Mouse (Mus musculus) neural tube, embryonic 13.5 days (tissue): Measurements from ENCODE around the gene Tdp1. TPM values are rescaled to one million over a fixed set of nuclear protein-coding genes. Genes with fewer than 3 reads are reported as not detected.

Source experiments
- ATAC-seq: fragments of 200-750 bp; cut with Nextera tagmentation; 2 replicates; pipeline ENCODE4 v1.8.0; 2017; ENCODE audit warnings: low read depth, mild to moderate bottlenecking, moderate TSS enrichment, moderate library complexity
- H3K27ac ChIP-seq: fragments of 300-500 bp; sonication (generic); replicated peaks from 2 replicates; pipeline ENCODE4 v1.5.1; 2015; ENCODE audit warnings: moderate library complexity, mild to moderate bottlenecking, inconsistent platforms
- H3K27me3 ChIP-seq: fragments of 300-500 bp; sonication (generic); 2 replicates; pipeline ENCODE4 v1.6.1; 2015; ENCODE audit warnings: mild to moderate bottlenecking, inconsistent platforms
- H3K36me3 ChIP-seq: fragments of 300-500 bp; sonication (generic); 2 replicates; pipeline ENCODE4 v1.6.1; 2015; ENCODE audit warnings: mild to moderate bottlenecking, inconsistent platforms
- H3K4me1 ChIP-seq: fragments of 300-500 bp; sonication (generic); replicated peaks from 2 replicates; pipeline ENCODE4 v1.6.1; 2015; ENCODE audit warnings: inconsistent platforms
- H3K4me2 ChIP-seq: fragments of 300-500 bp; sonication (generic); 2 replicates; pipeline ENCODE4 v1.6.1; 2015; ENCODE audit warnings: inconsistent platforms, mild to moderate bottlenecking, moderate library complexity
- H3K4me3 ChIP-seq: fragments of 300-500 bp; sonication (generic); 2 replicates; pipeline ENCODE4 v1.5.1; 2015; ENCODE audit warnings: mild to moderate bottlenecking, inconsistent platforms
- H3K9ac ChIP-seq: fragments of 300-500 bp; sonication (generic); 2 replicates; pipeline ENCODE4 v1.6.1; 2015; ENCODE audit warnings: moderate library complexity, mild to moderate bottlenecking, inconsistent platforms
- H3K9me3 ChIP-seq: fragments of 300-500 bp; sonication (generic); 2 replicates; pipeline ENCODE4 v1.6.1; 2016; ENCODE audit warnings: inconsistent platforms
- WGBS: fragments of 180-500 bp; shearing (Covaris S2); methylation state at CpG from one replicate; pipeline ENCODE4 v1.1.7; 2015; 5-methylcytosine and 5-hydroxymethylcytosine counted together
- polyA plus RNA-seq: library from polyadenylated mRNA; unstranded; fragments of >200 nt; fragmentation: Nextera tagmentation; extraction: Ambion mirVana; gene quantifications from 2 replicates; pipeline ENCODE4 v1.2.1, GENCODE M21; 2015

Tdp1 gene
- polyA plus RNA-seq: 44.5 and 47.1 TPM in 2 replicates

DNA sequence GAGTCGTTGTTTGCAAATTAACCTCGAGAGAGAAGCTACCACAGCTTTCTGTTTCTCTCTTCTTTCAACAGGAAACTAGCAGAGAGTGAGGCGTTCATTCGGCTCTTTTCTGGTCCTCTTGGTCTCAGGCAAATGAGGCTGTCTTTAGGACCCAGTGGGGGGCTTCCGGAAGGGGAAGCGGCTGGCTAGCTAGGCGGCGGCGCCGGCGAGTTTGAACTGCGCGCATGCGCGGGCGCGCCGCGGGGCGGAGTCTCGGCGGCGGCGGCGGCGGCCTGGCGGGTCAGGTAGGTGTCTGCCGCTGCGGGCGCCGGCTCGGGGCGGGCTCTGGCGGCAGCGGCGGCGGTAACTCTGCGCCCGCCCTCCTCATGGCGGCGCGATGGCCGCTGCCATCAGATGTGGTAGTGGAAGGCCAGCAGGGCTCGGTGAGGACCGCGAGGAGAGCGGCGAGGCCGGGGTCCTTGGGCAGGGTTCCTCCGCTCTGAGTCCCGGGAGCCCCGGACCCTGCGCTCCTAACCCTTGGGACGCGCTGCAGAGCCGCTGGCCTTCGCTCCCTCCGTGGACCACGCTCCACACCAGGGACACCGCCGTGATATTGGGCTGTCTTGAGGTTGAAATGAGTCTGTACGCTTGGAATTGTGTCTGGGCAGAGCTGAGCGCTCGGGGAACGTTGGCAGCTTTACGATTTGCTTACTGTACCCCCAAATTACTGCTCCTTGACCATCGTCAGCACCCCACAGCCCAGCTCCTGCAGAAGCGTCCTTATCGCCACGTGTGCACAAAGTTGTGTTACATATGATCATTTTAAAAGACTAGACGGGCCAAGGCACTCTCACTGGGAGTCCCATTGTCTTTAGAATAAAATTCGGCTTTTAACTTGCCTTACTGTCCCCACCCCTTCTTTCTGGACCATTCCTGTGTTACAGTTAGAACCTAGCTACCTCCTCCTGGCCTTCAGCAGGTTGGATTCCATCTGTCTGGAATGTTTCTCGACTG is at the start of gene Tdp1, which contains the start of gene Efcab11:
TSS of gene Tdp1 (plus strand) at position 249 of the 993 bp plus-strand sequence.
TSS of gene Efcab11 (minus strand) at position 171 of the 993 bp plus-strand sequence.
- under 1% methylated on average over 72 of the region's 73 CpGs for WGBS
- ATAC-seq: peak; percentile 86
- peak within 1 kb of the TSS; percentile 92 for H3K4me2 ChIP-seq
- peak within 1 kb of the TSS; percentile 93 for H3K9ac ChIP-seq
- peaks cover 23% of the 10 kb centered on the region for H3K4me1 ChIP-seq
- no peaks in the 10 kb centered on the region for H3K36me3 ChIP-seq
- H3K27me3 ChIP-seq: no peaks in the 10 kb centered on the region
- H3K9me3 ChIP-seq: no peaks in the 10 kb centered on the region
- peak within 1 kb of the TSS; percentile 91 for H3K4me3 ChIP-seq
- H3K27ac ChIP-seq: peak within 1 kb of the TSS; percentile 89

- 32% methylated on average over 20 of the region's 20 CpGs for WGBS
- peak overlapping the region; percentile 82 for H3K27ac ChIP-seq
- 0 out of 2 replicates have a peak overlapping the region, but pooled peaks have one; percentile 0 for H3K4me3 ChIP-seq
- H3K4me1 ChIP-seq: peaks cover 27% of the 10 kb centered on the region
- H3K4me2 ChIP-seq: peak overlapping the region; percentile 44
- H3K9me3 ChIP-seq: no peaks in the 10 kb centered on the region
- no peaks in the 10 kb centered on the region for H3K27me3 ChIP-seq
- ATAC-seq: peak; percentile 84
- H3K9ac ChIP-seq: no peak overlapping the region
- H3K36me3 ChIP-seq: no peaks in the 10 kb centered on the region
Measured at GRCm38 (mm10) chr12:99836404-99837131, 47.7 kb upstream of the Tdp1 start.

DNA sequence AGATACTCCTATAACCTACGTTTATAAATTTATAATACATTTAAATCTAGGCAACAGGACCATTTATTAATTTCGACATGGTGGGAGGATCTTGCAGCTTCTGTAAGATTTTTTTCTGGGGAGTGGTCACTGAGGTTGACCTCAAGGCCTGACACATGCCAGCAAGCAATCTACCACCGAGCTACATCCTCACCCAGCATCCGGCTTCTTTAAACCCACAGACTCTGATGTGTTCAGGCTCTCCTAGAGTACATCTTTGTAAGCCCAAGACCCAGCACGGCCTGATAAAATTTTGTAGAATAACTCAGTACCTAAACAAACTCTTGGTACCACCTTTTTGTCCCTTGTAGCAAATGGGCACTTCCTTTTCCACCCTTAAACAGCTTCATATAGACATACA is 46.8 kb upstream of the Tdp1 start:
- H3K9ac ChIP-seq: no peak overlapping the region
- no peaks in the 10 kb centered on the region for H3K27me3 ChIP-seq
- no peaks in the 10 kb centered on the region for H3K36me3 ChIP-seq
- no peak overlapping the region for H3K4me3 ChIP-seq
- H3K4me1 ChIP-seq: peaks cover 27% of the 10 kb centered on the region
- 88% methylated on average over 5 of the region's 5 CpGs for WGBS
- ATAC-seq: no peak
- no peaks in the 10 kb centered on the region for H3K9me3 ChIP-seq
- peak overlapping the region; percentile 82; the same call in 1 of the 2 replicates for H3K27ac ChIP-seq
- H3K4me2 ChIP-seq: no peak overlapping the region

DNA sequence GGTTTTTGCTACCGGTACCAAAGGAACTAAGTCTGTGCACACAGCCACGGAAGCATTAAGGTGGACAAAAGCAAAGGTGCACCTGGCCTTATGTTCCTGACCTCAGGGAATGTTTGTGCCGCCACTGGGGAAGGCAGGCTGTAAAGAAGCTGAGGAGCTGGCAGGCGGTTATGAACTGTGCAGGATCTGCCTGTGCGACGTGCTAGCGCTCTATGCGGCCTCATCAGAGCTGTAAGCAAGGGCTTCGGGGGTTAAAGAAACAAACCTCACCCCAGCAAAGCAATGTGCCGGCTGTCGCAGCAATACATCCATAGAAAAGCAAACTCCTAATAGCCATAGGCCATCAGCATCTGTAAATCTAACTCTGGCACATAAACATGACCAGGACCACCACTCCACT is 46.2 kb upstream of the Tdp1 start:
- no peak overlapping the region for H3K4me3 ChIP-seq
- H3K4me1 ChIP-seq: peaks cover 27% of the 10 kb centered on the region
- no peak for ATAC-seq
- no peaks in the 10 kb centered on the region for H3K9me3 ChIP-seq
- no peaks in the 10 kb centered on the region for H3K27me3 ChIP-seq
- H3K36me3 ChIP-seq: no peaks in the 10 kb centered on the region
- H3K27ac ChIP-seq: no peak overlapping the region
- H3K9ac ChIP-seq: no peak overlapping the region
- H3K4me2 ChIP-seq: no peak overlapping the region
- WGBS: 52% methylated on average over 11 of the region's 11 CpGs

- WGBS: 72% methylated on average over 14 of the region's 14 CpGs
- no peak overlapping the region for H3K4me3 ChIP-seq
- no peak overlapping the region for H3K27ac ChIP-seq
- no peaks in the 10 kb centered on the region for H3K9me3 ChIP-seq
- H3K27me3 ChIP-seq: no peaks in the 10 kb centered on the region
- no peak for ATAC-seq
- no peak overlapping the region for H3K9ac ChIP-seq
- no peak overlapping the region for H3K4me2 ChIP-seq
- H3K36me3 ChIP-seq: no peaks in the 10 kb centered on the region
- peaks cover 27% of the 10 kb centered on the region for H3K4me1 ChIP-seq
Measured at GRCm38 (mm10) chr12:99838703-99839102, 45.6 kb upstream of the Tdp1 start.

- Histone ChIP-seq H3K4me2 (no peak overlapping the region), H3K4me1 (no peaks in the 10 kb centered on the region), H3K9me3 (no peaks in the 10 kb centered on the region), H3K27ac (no peak overlapping the region), H3K27me3 (no peaks in the 10 kb centered on the region), H3K36me3 (no peaks in the 10 kb centered on the region), H3K4me3 (no peak overlapping the region), H3K9ac (no peak overlapping the region)
- 88% methylated on average over 8 of the region's 8 CpGs for WGBS
- ATAC-seq: no peak
Measured at GRCm38 (mm10) chr12:99844951-99845350, 39.4 kb upstream of the Tdp1 start.

- 89% methylated on average over 2 of the region's 2 CpGs for WGBS
- no peak overlapping the region for H3K4me3 ChIP-seq
- no peak for ATAC-seq
- no peaks in the 10 kb centered on the region for H3K36me3 ChIP-seq
- H3K9me3 ChIP-seq: no peaks in the 10 kb centered on the region
- no peak overlapping the region for H3K9ac ChIP-seq
- H3K4me2 ChIP-seq: no peak overlapping the region
- no peaks in the 10 kb centered on the region for H3K27me3 ChIP-seq
- no peak overlapping the region for H3K27ac ChIP-seq
- H3K4me1 ChIP-seq: peaks cover 19% of the 10 kb centered on the region
Measured at GRCm38 (mm10) chr12:99849996-99850395, 34.3 kb upstream of the Tdp1 start.

GRCm38 (mm10) chr12:99853323-99854258 is 30.7 kb upstream of the Tdp1 start:
- Histone ChIP-seq H3K27ac (peak overlapping the region; percentile 70), H3K4me2 (no peak overlapping the region)

DNA sequence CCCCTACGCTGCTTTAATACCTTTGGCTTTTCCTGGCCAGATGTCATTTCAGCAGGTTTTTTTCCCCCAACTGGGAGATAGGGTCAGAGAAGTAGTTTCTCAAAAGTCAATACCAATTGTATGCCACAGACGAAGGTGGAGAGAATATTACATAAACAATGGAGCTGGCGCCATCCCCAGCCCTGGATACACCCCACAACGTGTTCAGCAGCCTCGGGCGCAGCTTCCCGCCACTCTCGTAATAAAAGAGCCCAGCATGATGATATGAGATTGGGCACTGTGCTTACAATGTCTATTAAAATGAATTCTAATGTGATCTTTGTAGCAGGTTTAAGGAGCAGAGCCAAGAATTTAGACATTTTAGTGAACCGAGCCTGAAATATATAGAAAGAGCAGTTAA is 28.3 kb upstream of the Tdp1 start:
- WGBS: 61% methylated on average over 9 of the region's 9 CpGs
- H3K36me3 ChIP-seq: no peaks in the 10 kb centered on the region
- ATAC-seq: no peak

More at GRCm38 (mm10) chr12:99853323-99854258, 30.7 kb upstream of the Tdp1 start:
- H3K27me3 ChIP-seq: no peaks in the 10 kb centered on the region
- no peaks in the 10 kb centered on the region for H3K9me3 ChIP-seq
- no peaks in the 10 kb centered on the region for H3K36me3 ChIP-seq
- peak; percentile 63; the same call in 1 of the 2 replicates for ATAC-seq
- H3K4me1 ChIP-seq: peaks cover 27% of the 10 kb centered on the region
- 56% methylated on average over 14 of the region's 14 CpGs for WGBS
- H3K9ac ChIP-seq: no peak overlapping the region
- H3K4me3 ChIP-seq: no peak overlapping the region

DNA sequence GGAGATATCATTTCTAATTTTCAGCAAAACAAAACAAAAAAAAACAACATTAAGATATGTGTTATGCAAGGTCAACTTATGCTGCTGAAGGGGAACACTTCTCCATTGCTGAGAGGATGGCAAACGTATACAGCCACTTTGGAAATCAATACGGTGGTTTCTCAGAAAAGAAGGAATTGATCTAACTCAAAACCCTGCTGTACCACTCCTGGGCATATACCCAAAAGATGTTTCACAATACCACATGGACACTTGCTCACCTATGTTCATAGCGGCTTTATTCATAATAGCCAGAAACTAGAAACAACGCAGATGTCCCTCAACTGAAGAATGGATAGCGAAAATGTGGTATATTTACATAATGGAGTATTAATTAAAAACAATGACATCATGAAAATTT is 25.7 kb upstream of the Tdp1 start:
- Histone ChIP-seq H3K9ac (no peak overlapping the region), H3K27me3 (no peaks in the 10 kb centered on the region), H3K36me3 (no peaks in the 10 kb centered on the region), H3K9me3 (no peaks in the 10 kb centered on the region), H3K4me1 (peaks cover 16% of the 10 kb centered on the region), H3K4me3 (no peak overlapping the region), H3K27ac (no peak overlapping the region), H3K4me2 (no peak overlapping the region)
- ATAC-seq: no peak
- WGBS: 94% methylated on average over 5 of the region's 5 CpGs

More for the DNA sequence above, 28.3 kb upstream of the Tdp1 start:
- Histone ChIP-seq H3K9me3 (no peaks in the 10 kb centered on the region), H3K9ac (no peak overlapping the region), H3K4me1 (peaks cover 27% of the 10 kb centered on the region), H3K4me2 (no peak overlapping the region), H3K27me3 (no peaks in the 10 kb centered on the region), H3K27ac (no peak overlapping the region), H3K4me3 (no peak overlapping the region)

DNA sequence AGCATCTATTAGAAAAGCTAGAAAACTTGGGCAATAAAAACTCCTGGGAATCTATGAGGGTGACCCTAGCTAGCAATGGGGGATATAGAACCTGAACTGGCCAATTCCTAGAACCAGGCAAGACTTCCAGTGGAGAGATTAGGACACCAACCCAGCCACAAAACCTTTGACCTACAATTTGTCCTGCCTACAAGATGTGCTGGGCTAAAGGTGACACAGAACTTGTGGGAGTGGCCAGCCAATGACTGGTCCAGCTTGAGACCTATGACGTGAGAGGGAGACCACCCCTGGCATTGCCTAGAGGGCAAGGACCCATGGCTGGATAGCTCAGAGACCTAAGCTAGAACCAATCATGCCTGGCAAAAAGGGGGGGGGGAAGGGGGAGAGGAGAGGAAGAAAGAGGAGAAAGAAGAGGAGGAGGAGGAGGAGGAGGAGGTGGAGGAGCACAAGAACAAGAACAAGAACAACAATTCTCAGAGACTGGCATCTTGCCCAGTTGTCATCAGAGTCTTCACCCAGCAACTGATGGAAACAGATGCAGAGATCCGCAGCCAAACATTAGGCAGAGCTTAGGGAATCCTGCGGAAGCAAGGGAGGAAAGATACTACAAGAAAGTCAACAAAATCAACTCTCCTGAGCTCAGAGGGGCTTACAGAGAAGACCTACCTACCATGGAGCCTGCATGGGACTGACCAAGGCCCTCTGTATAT is 24.8 kb upstream of the Tdp1 start:
- no peaks in the 10 kb centered on the region for H3K27me3 ChIP-seq
- H3K9ac ChIP-seq: no peak overlapping the region
- WGBS: 92% methylated on average over 3 of the region's 3 CpGs
- no peak overlapping the region for H3K27ac ChIP-seq
- ATAC-seq: no peak
- H3K4me2 ChIP-seq: no peak overlapping the region
- no peaks in the 10 kb centered on the region for H3K36me3 ChIP-seq
- no peak overlapping the region for H3K4me3 ChIP-seq
- H3K9me3 ChIP-seq: no peaks in the 10 kb centered on the region
- H3K4me1 ChIP-seq: peaks cover 9% of the 10 kb centered on the region; the same call in 1 of the 2 replicates
